Comparison of ENCODE assay signal across 24 mouse cellular contexts in genomic region chr5:21554732-21555131, GRCm38 (mm10). TPM values are rescaled to one million over a fixed set of nuclear protein-coding genes. Genes with fewer than 3 reads are reported as not detected.
DNase-seq lines count a peak whose midpoint lies in the region; ATAC-seq lines count a peak whose summit lies in the region.
"Had no signal": no experiment of that assay in that cellular context is flagged by ENCODE, and none has a peak within 500 bp of the region (broad histone marks: within the 10 kb centered on the region; RNA-seq: fewer than 3 reads in every experiment).

No protein-coding gene starts in this region.

- no peak overlapping the region for H3K4me2 ChIP-seq in limb, embryonic 15.5 days
- H3K4me2 ChIP-seq: embryonic facial prominence, embryonic 12.5 days; forebrain, embryonic 13.5 days; forebrain, embryonic 15.5 days had no signal

- H3K9me3 ChIP-seq in limb, embryonic 15.5 days = no peaks in the 10 kb centered on the region
- H3K9me3 ChIP-seq in limb, embryonic 10.5 days (replicated peaks) = no peaks in the 10 kb centered on the region
- H3K9me3 ChIP-seq: embryonic facial prominence, embryonic 10.5 days; embryonic facial prominence, embryonic 12.5 days; forebrain, embryonic 13.5 days; forebrain, embryonic 15.5 days; G1E had no signal

- H3K36me3 ChIP-seq in limb, embryonic 15.5 days = peaks cover 5% of the 10 kb centered on the region; the same call in 1 of the 2 replicates
- no peaks in the 10 kb centered on the region for H3K36me3 ChIP-seq in limb, embryonic 10.5 days
- H3K36me3 ChIP-seq: embryonic facial prominence, embryonic 10.5 days; forebrain, embryonic 15.5 days; G1E had no signal

- no peak overlapping the region for H3K9ac ChIP-seq in limb, embryonic 15.5 days
- H3K9ac ChIP-seq: embryonic facial prominence, embryonic 12.5 days; forebrain, embryonic 13.5 days; forebrain, embryonic 15.5 days; forebrain, postnatal 0 days had no signal

- no peak for DNase-seq in frontal cortex, postnatal 25 days (ENCODE audit: low spot score in 2 of 2)
- no peak for DNase-seq in limb, embryonic 10.5 days (ENCODE audit: low spot score)
- DNase-seq: adrenal gland, adult 2 months; adrenal gland, postnatal 10 days; adrenal gland, postnatal 25 days; B cell, adult 2 months; cerebellum, adult 11-12 months; cerebellum, adult 2 months; cerebellum, adult 9-10 months; cerebellum, postnatal 10 days; cerebellum, postnatal 25 days; forebrain, postnatal 0 days had no signal

- no peak overlapping the region for H3K4me3 ChIP-seq in limb, embryonic 15.5 days
- H3K4me3 ChIP-seq in limb, embryonic 10.5 days = no peak overlapping the region
- H3K4me3 ChIP-seq: embryonic facial prominence, embryonic 10.5 days; embryonic facial prominence, embryonic 12.5 days; forebrain, embryonic 13.5 days; forebrain, embryonic 15.5 days had no signal

- H3K27ac ChIP-seq in limb, embryonic 15.5 days = 0 out of 2 replicates have a peak overlapping the region, but pooled peaks have one; percentile 34
- H3K27ac ChIP-seq in limb, embryonic 10.5 days = no peak overlapping the region
- H3K27ac ChIP-seq: embryonic facial prominence, embryonic 10.5 days; embryonic facial prominence, embryonic 12.5 days; forebrain, embryonic 13.5 days; forebrain, embryonic 15.5 days had no signal

- 69% methylated on average over 1 of the region's 1 CpGs for WGBS in limb, embryonic 15.5 days
- WGBS in limb, embryonic 10.5 days = 89% methylated on average over 1 of the region's 1 CpGs

- ATAC-seq in frontal cortex, adult (ENCODE audit: low TSS enrichment) = peak; percentile 91
- no peak for ATAC-seq in limb, embryonic 15.5 days (ENCODE audit: insufficient number of reproducible peaks, low FRiP score, low TSS enrichment, low read depth)
- no peak for ATAC-seq in activated CD4-positive, CD25-positive, alpha-beta regulatory T cell, adult 4 months
- ATAC-seq: CD4-positive, CD25-positive, alpha-beta regulatory T cell, adult 4 months; forebrain, embryonic 13.5 days; forebrain, embryonic 15.5 days; forebrain, postnatal 0 days had no signal

- no peaks in the 10 kb centered on the region for H3K27me3 ChIP-seq in limb, embryonic 15.5 days
- H3K27me3 ChIP-seq in limb, embryonic 10.5 days (ENCODE audit: low read depth, poor library complexity, severe bottlenecking) = no peaks in the 10 kb centered on the region
- H3K27me3 ChIP-seq: CH12.LX; embryonic facial prominence, embryonic 12.5 days; forebrain, embryonic 13.5 days; forebrain, embryonic 15.5 days; Patski had no signal

- H3K4me1 ChIP-seq in limb, embryonic 15.5 days = peaks cover 19% of the 10 kb centered on the region
- no peaks in the 10 kb centered on the region for H3K4me1 ChIP-seq in limb, embryonic 10.5 days
- H3K4me1 ChIP-seq: embryonic facial prominence, embryonic 10.5 days; forebrain, embryonic 13.5 days; forebrain, embryonic 15.5 days had no signal

RNA-seq across cellular contexts. Expression of gene Lrrc17, which starts 11.4 kb away (rescaled TPM):
- polyA plus RNA-seq in limb, embryonic 15.5 days (2015; fragmentation: Nextera tagmentation; extraction: Ambion mirVana) = 106 and 121 TPM in 2 replicates
- 8.7 and 19.3 TPM in 2 replicates for polyA plus RNA-seq in limb, embryonic 10.5 days (2016; fragmentation: Nextera tagmentation; extraction: Ambion mirVana)
- under 1 TPM in 1 of 2 experiments, not detected in 1; 0.16 TPM for polyA plus RNA-seq in activated CD4-positive, CD25-positive, alpha-beta regulatory T cell, adult 4 months (2017; shearing (Covaris generic))
- polyA plus RNA-seq: CD4-positive, CD25-positive, alpha-beta regulatory T cell, adult 4 months; cortical plate, adult 2 months; G1E; Patski had no signal
